9 mouse cellular contexts compared by ENCODE assay signal in the genomic region with DNA sequence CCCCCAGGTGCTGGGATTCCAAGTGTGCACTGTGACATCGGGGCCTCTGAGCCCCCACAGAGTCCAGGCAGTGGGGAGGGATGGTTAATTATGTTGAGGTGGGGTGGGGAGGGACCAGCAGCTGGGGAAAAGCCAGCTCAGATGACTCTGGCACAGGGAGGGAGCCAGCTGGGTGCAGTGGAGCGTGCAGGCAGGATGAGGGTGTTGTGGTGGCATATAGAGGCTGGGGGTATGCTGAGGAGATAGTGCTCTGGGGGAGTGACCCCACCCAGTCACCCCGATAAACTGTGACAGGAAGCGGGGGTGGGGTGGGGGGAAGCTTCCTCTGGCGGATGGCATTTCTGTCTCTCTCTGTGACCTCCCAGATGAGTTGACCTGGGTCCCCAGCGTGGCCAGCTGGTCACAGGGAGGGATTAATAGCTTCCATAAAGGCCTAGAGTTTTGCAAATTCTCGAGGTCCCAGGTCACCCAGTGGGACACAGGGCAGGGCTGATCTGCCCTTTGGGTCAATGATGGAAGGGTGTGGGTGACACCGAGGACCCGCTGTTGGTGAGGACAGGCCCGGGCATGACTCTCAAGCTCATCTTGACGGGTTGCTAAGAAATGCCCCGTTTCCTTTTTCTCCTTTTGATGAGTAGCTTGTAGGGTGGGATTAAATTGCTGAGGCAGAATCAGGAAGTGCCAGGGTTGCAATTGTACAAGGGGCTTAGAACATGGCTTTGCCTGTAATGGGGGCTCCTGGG. TPM values are rescaled to one million over a fixed set of nuclear protein-coding genes. Genes with fewer than 3 reads are reported as not detected.
DNase-seq lines count a peak whose midpoint lies in the region; ATAC-seq lines count a peak whose summit lies in the region.
"Had no signal": no experiment of that assay in that cellular context is flagged by ENCODE, and none has a peak within 500 bp of the region (broad histone marks: within the 10 kb centered on the region; RNA-seq: fewer than 3 reads in every experiment).

No protein-coding gene starts in this region.

- 0 out of 2 replicates have a peak, but pooled peaks have one; percentile 23 for ATAC-seq in lung, embryonic 16.5 days (ENCODE audit: low read depth)
- peak; percentile 76 for ATAC-seq in activated CD4-positive, CD25-positive, alpha-beta regulatory T cell, adult 4 months
- ATAC-seq in liver, embryonic 12.5 days, result no peak

- no peaks in the 10 kb centered on the region for H3K36me3 ChIP-seq in lung, embryonic 16.5 days (ENCODE audit: control insufficient read depth, insufficient read depth, low read length)
- no peaks in the 10 kb centered on the region for H3K36me3 ChIP-seq in liver, embryonic 12.5 days

- no peak overlapping the region for H3K4me2 ChIP-seq in lung, embryonic 16.5 days (ENCODE audit: low read depth, low read length)
- H3K4me2 ChIP-seq in liver, embryonic 12.5 days, result peak overlapping the region; percentile 20

- no peaks in the 10 kb centered on the region for H3K9me3 ChIP-seq in lung, embryonic 16.5 days (ENCODE audit: control insufficient read depth, low read length)
- no peaks in the 10 kb centered on the region for H3K9me3 ChIP-seq in liver, embryonic 12.5 days (replicated peaks)

- DNase-seq in lung, postnatal 14 days, result no peak
- DNase-seq in thymus, postnatal 10 days (ENCODE audit: low spot score in 2 of 2), result peak; percentile 71 to 79
- DNase-seq in frontal cortex, adult 2 months (ENCODE audit: extremely low spot score in 1 of 2, low spot score in 1 of 2), result no peak
- DNase-seq in layer of hippocampus, adult 9-10 months (ENCODE audit: low spot score), result no peak
- DNase-seq in urinary bladder, postnatal 14 days (ENCODE audit: low spot score), result no peak
- DNase-seq: heart, postnatal 14 days had no signal

- H3K27ac ChIP-seq in lung, embryonic 16.5 days (ENCODE audit: low read length), result no peak overlapping the region
- no peak overlapping the region for H3K27ac ChIP-seq in liver, embryonic 12.5 days

- 48% methylated on average over 12 of the region's 12 CpGs for WGBS in lung, embryonic 16.5 days
- 24% methylated on average over 12 of the region's 12 CpGs for WGBS in liver, embryonic 12.5 days (ENCODE audit: insufficient replicate concordance)

- no peaks in the 10 kb centered on the region for H3K27me3 ChIP-seq in lung, embryonic 16.5 days (ENCODE audit: control insufficient read depth, insufficient read depth, low read depth, low read length)
- no peaks in the 10 kb centered on the region for H3K27me3 ChIP-seq in liver, embryonic 12.5 days (replicated peaks)

- H3K9ac ChIP-seq in lung, embryonic 16.5 days (ENCODE audit: low read length), result no peak overlapping the region
- H3K9ac ChIP-seq in liver, embryonic 12.5 days, result no peak overlapping the region

- peaks cover 3% of the 10 kb centered on the region; the same call in 1 of the 2 replicates for H3K4me1 ChIP-seq in lung, embryonic 16.5 days (replicated peaks; ENCODE audit: control insufficient read depth, insufficient read depth, low read length)
- peaks cover 49% of the 10 kb centered on the region for H3K4me1 ChIP-seq in liver, embryonic 12.5 days

- H3K4me3 ChIP-seq in lung, embryonic 16.5 days (ENCODE audit: low read length), result no peak overlapping the region
- no peak overlapping the region for H3K4me3 ChIP-seq in liver, embryonic 12.5 days

RNA-seq across cellular contexts. Expression of a gene that starts 8.2 kb away (rescaled TPM):
- polyA plus RNA-seq in lung, embryonic 16.5 days (2015; fragmentation: Nextera tagmentation; extraction: Ambion mirVana), result 42.1 and 43.3 TPM in 2 replicates
- polyA plus RNA-seq in activated CD4-positive, CD25-positive, alpha-beta regulatory T cell, adult 4 months (2017; shearing (Covaris generic)), result 1,000 to 10,000 TPM; 1,545 to 2,139 TPM
- polyA plus RNA-seq in liver, embryonic 12.5 days (2016; fragmentation: Nextera tagmentation; extraction: Ambion mirVana), result 61.1 and 64.3 TPM in 2 replicates
- polyA plus RNA-seq in frontal cortex, adult 2 months (2012; rRNA removed), result 45.3 and 63.2 TPM in 2 replicates

RNA-seq across cellular contexts. Expression of a gene that starts 23.1 kb away (rescaled TPM):
- 0.92 and 1.3 TPM in 2 replicates for polyA plus RNA-seq in lung, embryonic 16.5 days (2015; fragmentation: Nextera tagmentation; extraction: Ambion mirVana)
- under 1 TPM in 1 of 2 experiments, not detected in 1; 0.23 TPM for polyA plus RNA-seq in activated CD4-positive, CD25-positive, alpha-beta regulatory T cell, adult 4 months (2017; shearing (Covaris generic))
- 0.12 and 0.17 TPM in 2 replicates for polyA plus RNA-seq in liver, embryonic 12.5 days (2016; fragmentation: Nextera tagmentation; extraction: Ambion mirVana)
- polyA plus RNA-seq in frontal cortex, adult 2 months (2012; rRNA removed), result 0.65 and 0.82 TPM in 2 replicates

Comparison
In these comparisons a context has a peak if more than half of its experiments do, and no peak if none do; other contexts are left out.
1. DNase-seq: peak in thymus, postnatal 10 days (2 of 2); none in lung, postnatal 14 days (single experiment), frontal cortex, adult 2 months (0 of 2), layer of hippocampus, adult 9-10 months (single experiment) and urinary bladder, postnatal 14 days (single experiment).
2. RNA of a gene that starts 8.2 kb away (polyA plus RNA-seq): 1,545 to 2,139 TPM in activated CD4-positive, CD25-positive, alpha-beta regulatory T cell, adult 4 months; 61.1 to 64.3 TPM in liver, embryonic 12.5 days, 45.3 to 63.2 TPM in frontal cortex, adult 2 months and 42.1 to 43.3 TPM in lung, embryonic 16.5 days; every median in the first group is over 10 times any median in the second.